Mouse (Mus musculus) mammary gland, adult 2 months (tissue): ENCODE results near the gene Hist1h2bh. TPM values are rescaled to one million over a fixed set of nuclear protein-coding genes. Genes with fewer than 3 reads are reported as not detected.

Source experiments
- polyA plus RNA-seq: library from polyadenylated mRNA; depleted of rRNA; stranded (reverse); fragments of >200 nt; gene quantifications from 2 replicates; pipeline ENCODE4 v1.2.3, GENCODE M21; 2012; ENCODE audit warnings: low replicate concordance; rRNA removed

The Hist1h2bh gene
- polyA plus RNA-seq, 1 experiment, result 0.78 TPM

Other genes with a start within 250 kb of the Hist1h2bh start
- 0.82 and 2.2 TPM in 2 replicates for gene Zfp322a, start 174.2 kb downstream of the Hist1h2bh start, polyA plus RNA-seq
- 1.8 and 2.7 TPM in 2 replicates for gene Abt1, start 119.5 kb downstream of the Hist1h2bh start, polyA plus RNA-seq
- gene Btn1a1, start 77.5 kb downstream of the Hist1h2bh start, polyA plus RNA-seq, result 7.6 and 14.7 TPM in 2 replicates
- 0.22 TPM in 1 of 2 replicates, not detected in the other for gene Btn2a2, start 54.5 kb downstream of the Hist1h2bh start, polyA plus RNA-seq
- 38.0 and 58.7 TPM in 2 replicates for gene Hist1h4h, start 12.3 kb downstream of the Hist1h2bh start, polyA plus RNA-seq
- 11.2 and 126 TPM in 2 replicates for gene Hist1h2af, start 9.5 kb downstream of the Hist1h2bh start, polyA plus RNA-seq
- gene Hist1h3g, start 8.0 kb downstream of the Hist1h2bh start, polyA plus RNA-seq, result 5.9 and 13.3 TPM in 2 replicates
- gene Hist1h3f, start 660 bp upstream of the Hist1h2bh start, polyA plus RNA-seq, result 1.0 and 5.4 TPM in 2 replicates
- 2.2 and 6.6 TPM in 2 replicates for gene Hist1h4f, start 8.3 kb upstream of the Hist1h2bh start, polyA plus RNA-seq
- gene Hist1h1d, start 9.9 kb upstream of the Hist1h2bh start, polyA plus RNA-seq, result 0.13 and 0.16 TPM in 2 replicates
- 6.4 and 27.3 TPM in 2 replicates for gene Hist1h3e, start 19.0 kb upstream of the Hist1h2bh start, polyA plus RNA-seq
- 1.2 and 9.3 TPM in 2 replicates for gene Hist1h2ae, start 27.8 kb upstream of the Hist1h2bh start, polyA plus RNA-seq
- 13.0 and 31.0 TPM in 2 replicates for gene Hist1h2bg, start 28.0 kb upstream of the Hist1h2bh start, polyA plus RNA-seq
- 4.0 and 7.4 TPM in 2 replicates for gene Hist1h2bf, start 30.8 kb upstream of the Hist1h2bh start, polyA plus RNA-seq
- 0.65 and 4.8 TPM in 2 replicates for gene Hist1h2ad, start 31.0 kb upstream of the Hist1h2bh start, polyA plus RNA-seq
- 4.1 and 8.7 TPM in 2 replicates for gene Hist1h3d, start 32.4 kb upstream of the Hist1h2bh start, polyA plus RNA-seq
- gene Hist1h4d, start 38.2 kb upstream of the Hist1h2bh start, polyA plus RNA-seq, result 5.3 and 12.9 TPM in 2 replicates
- 3.1 and 3.9 TPM in 2 replicates for gene Hist1h2be, start 77.7 kb upstream of the Hist1h2bh start, polyA plus RNA-seq
- gene Hist1h1e, start 79.2 kb upstream of the Hist1h2bh start, polyA plus RNA-seq, result 1.8 and 2.0 TPM in 2 replicates
- 0.23 and 1.3 TPM in 2 replicates for gene Hist1h2ac, start 140.6 kb upstream of the Hist1h2bh start, polyA plus RNA-seq
- gene Hist1h2bc, start 140.8 kb upstream of the Hist1h2bh start, polyA plus RNA-seq, result 185 and 224 TPM in 2 replicates
- not detected in 2 replicates for gene Hist1h1t, start 152.4 kb upstream of the Hist1h2bh start, polyA plus RNA-seq
- gene Hist1h4c, start 155.1 kb upstream of the Hist1h2bh start, polyA plus RNA-seq, result 2.4 and 6.0 TPM in 2 replicates
- gene Hfe, start 167.5 kb upstream of the Hist1h2bh start, polyA plus RNA-seq, result 28.3 and 37.4 TPM in 2 replicates
- 45.0 and 48.4 TPM in 2 replicates for gene Hist1h1c, start 195.4 kb upstream of the Hist1h2bh start, polyA plus RNA-seq
- 2.4 and 16.2 TPM in 2 replicates for gene Hist1h3c, start 202.2 kb upstream of the Hist1h2bh start, polyA plus RNA-seq
- gene Hist1h2bb, start 203.3 kb upstream of the Hist1h2bh start, polyA plus RNA-seq, result 3.7 and 13.5 TPM in 2 replicates
- gene Hist1h2ab, start 207.7 kb upstream of the Hist1h2bh start, polyA plus RNA-seq, result 1.0 and 14.9 TPM in 2 replicates
- gene Hist1h3b, start 208.9 kb upstream of the Hist1h2bh start, polyA plus RNA-seq, result 4.0 and 16.0 TPM in 2 replicates
- gene Hist1h4b, start 213.6 kb upstream of the Hist1h2bh start, polyA plus RNA-seq, result 1.3 and 6.8 TPM in 2 replicates
- 1.6 and 6.5 TPM in 2 replicates for gene Hist1h4a, start 217.8 kb upstream of the Hist1h2bh start, polyA plus RNA-seq
- gene Hist1h3a, start 219.0 kb upstream of the Hist1h2bh start, polyA plus RNA-seq, result 3.1 and 16.8 TPM in 2 replicates
- gene Hist1h1a, start 220.3 kb upstream of the Hist1h2bh start, polyA plus RNA-seq, result 0.47 TPM in 1 of 2 replicates, not detected in the other
- 0.10 TPM in 1 of 2 replicates, not detected in the other for gene Trim38, start 226.5 kb upstream of the Hist1h2bh start, polyA plus RNA-seq